Mouse (Mus musculus): ENCODE results near the gene Lcor. TPM values are rescaled to one million over a fixed set of nuclear protein-coding genes. Genes with fewer than 3 reads are reported as not detected.

Gene Lcor
- polyA plus RNA-seq, 1 experiment from 2014 or later = 7.2 TPM

DNA sequence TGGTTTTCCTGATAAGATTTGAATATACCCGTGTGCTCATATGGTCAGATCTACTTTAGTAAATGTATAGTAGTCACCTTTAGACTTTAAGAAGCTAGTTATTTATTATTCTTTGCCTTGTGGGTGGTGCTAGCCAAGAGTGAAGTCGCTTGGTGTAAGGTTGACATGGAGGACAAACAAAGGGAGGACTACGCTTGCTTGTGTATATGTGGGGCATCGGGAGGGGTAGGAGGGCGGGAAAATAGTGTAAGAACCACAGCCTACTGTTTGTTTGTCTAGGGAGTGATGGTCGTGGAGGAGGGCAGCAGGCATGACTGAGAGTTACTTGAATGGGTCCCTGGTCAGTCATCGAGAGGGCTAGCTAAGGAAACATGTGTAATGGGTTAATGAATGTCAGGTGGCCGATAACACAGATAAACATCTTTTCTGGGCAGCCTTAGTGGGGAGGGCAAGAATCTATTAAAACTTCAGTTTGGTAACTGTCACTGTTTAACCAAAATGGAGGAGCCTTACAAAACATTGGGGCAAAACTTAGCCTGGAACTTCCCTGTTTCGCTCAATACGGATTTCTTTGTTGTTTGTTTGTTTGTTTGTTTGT, 37.3 kb upstream of the Lcor start:
- Histone ChIP-seq H3K4me1 (ENCODE audit: control insufficient read depth, insufficient read depth, low read length) (peaks cover 3% of the 10 kb centered on the region; the same call in 1 of the 2 replicates), H3K36me3 (ENCODE audit: control insufficient read depth, insufficient read depth) (no peaks in the 10 kb centered on the region), H3K27ac (ENCODE audit: low read length) (no peak overlapping the region), H3K4me3 (ENCODE audit: low read length) (no peak overlapping the region), H3K9ac (ENCODE audit: low read length) (no peak overlapping the region), H3K9me3 (replicated peaks; ENCODE audit: control insufficient read depth, low read length) (no peaks in the 10 kb centered on the region), H3K4me2 (ENCODE audit: low read depth, low read length) (no peak overlapping the region), H3K27me3 (ENCODE audit: control insufficient read depth, insufficient read depth, low read length) (peaks cover 3% of the 10 kb centered on the region; the same call in 1 of the 2 replicates)
- no peak for ATAC-seq (replicated peaks; ENCODE audit: extremely low read depth, insufficient read depth, low FRiP score)
- WGBS = 56% methylated on average over 10 of the region's 10 CpGs

DNA sequence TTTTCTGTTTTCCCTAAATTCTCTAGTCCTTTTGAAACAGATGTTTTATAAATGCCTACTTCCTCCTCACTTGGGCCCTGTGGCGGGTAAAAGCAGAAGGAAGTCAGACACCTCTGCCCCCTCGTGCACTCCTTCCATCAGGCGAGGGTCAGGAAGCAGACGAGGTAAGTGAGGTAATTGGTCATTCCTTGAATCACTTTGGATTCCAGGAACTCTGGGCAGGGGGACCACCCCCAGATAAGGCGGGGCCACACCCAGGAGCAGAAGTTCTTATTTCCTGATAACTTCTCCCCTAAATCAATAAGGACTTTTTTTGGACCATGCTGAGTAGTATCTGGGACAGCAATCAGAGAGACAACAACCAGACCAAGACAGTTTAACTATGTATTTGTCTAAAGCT, 36.7 kb upstream of the Lcor start:
- H3K9me3 ChIP-seq (replicated peaks; ENCODE audit: control insufficient read depth, low read length) = no peaks in the 10 kb centered on the region
- no peak overlapping the region for H3K4me2 ChIP-seq (ENCODE audit: low read depth, low read length)
- no peak overlapping the region for H3K9ac ChIP-seq (ENCODE audit: low read length)
- no peak overlapping the region for H3K27ac ChIP-seq (ENCODE audit: low read length)
- peaks cover 3% of the 10 kb centered on the region; the same call in 1 of the 2 replicates for H3K4me1 ChIP-seq (ENCODE audit: control insufficient read depth, insufficient read depth, low read length)
- no peak for ATAC-seq (replicated peaks; ENCODE audit: extremely low read depth, insufficient read depth, low FRiP score)
- no peak overlapping the region for H3K4me3 ChIP-seq (ENCODE audit: low read length)
- no peaks in the 10 kb centered on the region for H3K36me3 ChIP-seq (ENCODE audit: control insufficient read depth, insufficient read depth)
- H3K27me3 ChIP-seq (ENCODE audit: control insufficient read depth, insufficient read depth, low read length) = peaks cover 3% of the 10 kb centered on the region; the same call in 1 of the 2 replicates
- WGBS = 38% methylated on average over 5 of the region's 5 CpGs

GRCm38 (mm10) chr19:41447166-41447565, 35.3 kb upstream of the Lcor start:
- no peak overlapping the region for H3K4me3 ChIP-seq (ENCODE audit: low read length)
- H3K27ac ChIP-seq (ENCODE audit: low read length) = no peak overlapping the region
- no peaks in the 10 kb centered on the region for H3K27me3 ChIP-seq (ENCODE audit: control insufficient read depth, insufficient read depth, low read length)
- no peak overlapping the region for H3K9ac ChIP-seq (ENCODE audit: low read length)
- no peaks in the 10 kb centered on the region for H3K9me3 ChIP-seq (replicated peaks; ENCODE audit: control insufficient read depth, low read length)
- H3K4me1 ChIP-seq (ENCODE audit: control insufficient read depth, insufficient read depth, low read length) = peaks cover under 1% of the 10 kb centered on the region; the same call in 1 of the 2 replicates
- WGBS = 87% methylated on average over 2 of the region's 2 CpGs
- H3K4me2 ChIP-seq (ENCODE audit: low read depth, low read length) = no peak overlapping the region
- no peak for ATAC-seq (replicated peaks; ENCODE audit: extremely low read depth, insufficient read depth, low FRiP score)
- no peaks in the 10 kb centered on the region for H3K36me3 ChIP-seq (ENCODE audit: control insufficient read depth, insufficient read depth)

DNA sequence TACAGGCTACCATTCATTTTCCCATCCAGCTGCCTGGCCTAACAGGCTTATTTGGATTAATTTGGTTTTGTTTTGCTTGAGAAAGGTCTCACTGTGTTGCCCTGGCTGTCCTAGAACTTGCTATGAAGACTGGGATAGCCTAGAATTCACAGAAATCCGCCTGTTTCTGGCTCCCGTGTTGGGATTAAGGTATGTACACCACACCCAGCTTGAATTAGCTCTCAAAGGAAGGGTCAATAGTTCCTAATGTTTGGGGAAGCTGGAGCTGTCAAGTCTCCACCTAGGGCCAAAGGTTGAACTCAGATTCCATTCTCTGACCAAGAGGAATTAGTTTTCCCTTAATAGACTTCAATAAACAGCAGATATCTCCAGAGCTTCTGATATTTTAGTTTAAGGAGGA, 34.7 kb upstream of the Lcor start:
- H3K9me3 ChIP-seq (replicated peaks; ENCODE audit: control insufficient read depth, low read length) = no peaks in the 10 kb centered on the region
- H3K27ac ChIP-seq (ENCODE audit: low read length) = no peak overlapping the region
- H3K4me1 ChIP-seq (ENCODE audit: control insufficient read depth, insufficient read depth, low read length) = 0 out of 2 replicates have a peak, but pooled peaks cover 2% of the 10 kb centered on the region
- H3K27me3 ChIP-seq (ENCODE audit: control insufficient read depth, insufficient read depth, low read length) = no peaks in the 10 kb centered on the region
- 74% methylated on average over 2 of the region's 2 CpGs for WGBS
- no peak overlapping the region for H3K4me2 ChIP-seq (ENCODE audit: low read depth, low read length)
- no peak for ATAC-seq (replicated peaks; ENCODE audit: extremely low read depth, insufficient read depth, low FRiP score)
- H3K9ac ChIP-seq (ENCODE audit: low read length) = no peak overlapping the region
- H3K4me3 ChIP-seq (ENCODE audit: low read length) = no peak overlapping the region
- no peaks in the 10 kb centered on the region for H3K36me3 ChIP-seq (ENCODE audit: control insufficient read depth, insufficient read depth)

- Histone ChIP-seq H3K4me1 (ENCODE audit: control insufficient read depth, insufficient read depth, low read length) (0 out of 2 replicates have a peak, but pooled peaks cover 2% of the 10 kb centered on the region), H3K36me3 (ENCODE audit: control insufficient read depth, insufficient read depth) (no peaks in the 10 kb centered on the region), H3K27ac (ENCODE audit: low read length) (no peak overlapping the region), H3K4me2 (ENCODE audit: low read depth, low read length) (no peak overlapping the region), H3K27me3 (ENCODE audit: control insufficient read depth, insufficient read depth, low read length) (no peaks in the 10 kb centered on the region), H3K9me3 (replicated peaks; ENCODE audit: control insufficient read depth, low read length) (no peaks in the 10 kb centered on the region), H3K9ac (ENCODE audit: low read length) (no peak overlapping the region), H3K4me3 (ENCODE audit: low read length) (no peak overlapping the region)
- no peak for ATAC-seq (replicated peaks; ENCODE audit: extremely low read depth, insufficient read depth, low FRiP score)
- 55% methylated on average over 7 of the region's 7 CpGs for WGBS
These were observed 32.9 kb upstream of the Lcor start for GRCm38 (mm10) chr19:41449415-41450075.

DNA sequence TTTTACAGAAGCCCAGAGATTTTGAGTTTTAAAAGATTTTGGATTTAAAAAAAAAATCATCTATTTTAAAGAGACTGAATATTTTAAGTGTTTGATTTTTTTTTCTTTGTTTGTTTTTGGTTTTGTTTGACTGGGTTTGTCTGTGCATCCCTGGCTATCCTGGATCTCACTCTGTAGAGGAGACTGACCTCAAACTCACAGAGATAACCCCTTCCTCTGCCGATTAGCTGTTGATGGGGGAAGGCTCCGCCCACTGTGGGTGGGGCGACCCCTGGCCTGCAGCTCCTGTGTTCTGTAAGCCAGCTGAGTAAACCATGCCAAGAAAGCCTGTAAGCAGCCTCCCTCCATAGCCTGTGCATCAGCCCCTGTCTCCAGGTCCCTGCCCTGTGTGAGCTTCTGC, 30.3 kb upstream of the Lcor start:
- 0 out of 2 replicates have a peak, but pooled peaks cover 2% of the 10 kb centered on the region for H3K4me1 ChIP-seq (ENCODE audit: control insufficient read depth, insufficient read depth, low read length)
- no peaks in the 10 kb centered on the region for H3K9me3 ChIP-seq (replicated peaks; ENCODE audit: control insufficient read depth, low read length)
- ATAC-seq (replicated peaks; ENCODE audit: extremely low read depth, insufficient read depth, low FRiP score) = no peak
- no peak overlapping the region for H3K9ac ChIP-seq (ENCODE audit: low read length)
- no peaks in the 10 kb centered on the region for H3K27me3 ChIP-seq (ENCODE audit: control insufficient read depth, insufficient read depth, low read length)
- H3K36me3 ChIP-seq (ENCODE audit: control insufficient read depth, insufficient read depth) = no peaks in the 10 kb centered on the region
- WGBS = 14% methylated on average over 3 of the region's 3 CpGs
- H3K4me2 ChIP-seq (ENCODE audit: low read depth, low read length) = no peak overlapping the region
- no peak overlapping the region for H3K27ac ChIP-seq (ENCODE audit: low read length)
- H3K4me3 ChIP-seq (ENCODE audit: low read length) = no peak overlapping the region

DNA sequence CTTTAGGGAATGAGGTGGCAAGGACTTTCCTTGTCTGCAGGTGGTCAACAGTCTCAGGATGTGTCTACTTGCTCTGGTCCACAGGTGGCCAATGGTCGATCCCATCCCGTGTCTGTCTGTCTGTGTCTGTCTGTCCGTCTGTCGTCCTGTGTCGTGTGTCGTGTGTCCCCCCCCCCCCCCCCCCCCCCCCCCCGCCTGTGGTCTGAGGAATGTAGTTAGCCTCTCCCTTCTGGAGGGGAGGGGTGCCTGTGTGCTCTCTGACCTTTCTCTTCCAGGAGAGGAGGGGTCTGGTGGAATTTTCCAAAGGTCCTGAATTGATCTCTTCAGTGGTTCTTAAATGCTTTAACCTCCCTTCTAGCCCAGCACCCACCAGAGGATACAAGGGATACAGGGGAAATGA, 27.8 kb upstream of the Lcor start:
- Histone ChIP-seq H3K36me3 (ENCODE audit: control insufficient read depth, insufficient read depth) (no peaks in the 10 kb centered on the region), H3K27ac (ENCODE audit: low read length) (no peak overlapping the region)

DNA sequence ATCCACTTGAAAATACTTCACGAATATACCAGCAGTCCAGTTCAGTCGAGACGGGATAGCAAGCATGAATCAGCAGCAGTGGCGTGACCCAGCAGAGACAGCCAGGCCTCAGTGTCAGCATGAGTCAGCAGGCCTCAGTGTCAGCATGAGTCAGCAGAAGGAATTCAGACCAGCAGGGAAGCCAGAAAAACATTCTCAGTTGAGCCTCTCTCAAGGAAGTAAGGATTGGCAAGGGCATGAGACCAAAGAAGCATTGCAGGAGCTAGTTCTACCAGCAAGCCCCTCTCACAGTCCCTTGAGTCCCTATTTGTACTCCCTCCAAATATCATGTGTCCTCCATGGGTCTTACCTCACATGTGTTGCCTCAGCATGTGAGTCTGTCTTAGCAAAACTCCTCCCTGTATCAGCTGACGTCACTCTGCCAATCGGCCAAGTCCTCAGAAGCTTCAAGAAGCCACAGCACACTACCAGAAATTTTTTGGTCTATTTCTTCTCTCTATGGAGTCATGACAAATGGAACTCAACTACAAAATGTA, 27.3 kb upstream of the Lcor start:
- no peak overlapping the region for H3K27ac ChIP-seq (ENCODE audit: low read length)
- no peak for ATAC-seq (replicated peaks; ENCODE audit: extremely low read depth, insufficient read depth, low FRiP score)
- no peak overlapping the region for H3K9ac ChIP-seq (ENCODE audit: low read length)

More for the DNA sequence above, 27.8 kb upstream of the Lcor start:
- Histone ChIP-seq H3K9ac (ENCODE audit: low read length) (no peak overlapping the region), H3K4me3 (ENCODE audit: low read length) (no peak overlapping the region), H3K4me2 (ENCODE audit: low read depth, low read length) (no peak overlapping the region), H3K27me3 (ENCODE audit: control insufficient read depth, insufficient read depth, low read length) (no peaks in the 10 kb centered on the region), H3K9me3 (replicated peaks; ENCODE audit: control insufficient read depth, low read length) (no peaks in the 10 kb centered on the region), H3K4me1 (ENCODE audit: control insufficient read depth, insufficient read depth, low read length) (0 out of 2 replicates have a peak, but pooled peaks cover 2% of the 10 kb centered on the region)
- ATAC-seq (replicated peaks; ENCODE audit: extremely low read depth, insufficient read depth, low FRiP score) = no peak
- 61% methylated on average over 6 of the region's 7 CpGs for WGBS

DNA sequence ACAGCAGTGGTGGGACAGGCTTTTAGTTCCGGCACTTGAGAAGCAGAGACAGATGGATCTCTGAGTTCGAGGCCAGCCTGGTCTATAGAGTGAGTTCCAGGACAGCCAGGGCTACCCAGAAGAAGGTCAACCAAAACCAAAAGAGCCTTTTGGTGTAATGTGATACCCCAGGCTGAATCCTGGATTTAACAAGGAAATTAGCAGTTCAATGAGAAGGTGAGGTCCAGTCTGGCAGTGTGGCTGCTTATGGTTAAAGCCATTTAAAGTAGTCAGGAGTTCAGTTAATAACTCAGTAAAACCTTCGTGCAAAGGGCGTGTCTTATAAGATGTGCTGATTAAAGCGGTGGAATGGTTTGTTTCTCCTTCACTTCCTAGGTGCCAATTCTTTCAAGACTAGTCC, 25.3 kb upstream of the Lcor start:
- Histone ChIP-seq H3K4me1 (ENCODE audit: control insufficient read depth, insufficient read depth, low read length) (0 out of 2 replicates have a peak, but pooled peaks cover 2% of the 10 kb centered on the region), H3K27ac (ENCODE audit: low read length) (no peak overlapping the region), H3K4me3 (ENCODE audit: low read length) (no peak overlapping the region), H3K4me2 (ENCODE audit: low read depth, low read length) (no peak overlapping the region), H3K27me3 (ENCODE audit: control insufficient read depth, insufficient read depth, low read length) (no peaks in the 10 kb centered on the region), H3K9me3 (replicated peaks; ENCODE audit: control insufficient read depth, low read length) (no peaks in the 10 kb centered on the region), H3K9ac (ENCODE audit: low read length) (no peak overlapping the region), H3K36me3 (ENCODE audit: control insufficient read depth, insufficient read depth) (no peaks in the 10 kb centered on the region)
- ATAC-seq (replicated peaks; ENCODE audit: extremely low read depth, insufficient read depth, low FRiP score) = no peak
- 81% methylated on average over 5 of the region's 5 CpGs for WGBS

More for the DNA sequence above, 27.3 kb upstream of the Lcor start:
- H3K4me2 ChIP-seq (ENCODE audit: low read depth, low read length) = no peak overlapping the region
- H3K36me3 ChIP-seq (ENCODE audit: control insufficient read depth, insufficient read depth) = no peaks in the 10 kb centered on the region
- 0 out of 2 replicates have a peak, but pooled peaks cover 2% of the 10 kb centered on the region for H3K4me1 ChIP-seq (ENCODE audit: control insufficient read depth, insufficient read depth, low read length)
- no peaks in the 10 kb centered on the region for H3K27me3 ChIP-seq (ENCODE audit: control insufficient read depth, insufficient read depth, low read length)
- H3K4me3 ChIP-seq (ENCODE audit: low read length) = no peak overlapping the region
- H3K9me3 ChIP-seq (replicated peaks; ENCODE audit: control insufficient read depth, low read length) = no peaks in the 10 kb centered on the region
- 48% methylated on average over 6 of the region's 6 CpGs for WGBS

Measured in heart, embryonic 16.5 days (tissue).